Mouse (Mus musculus): ENCODE results near the gene Nlk.
A peak's percentile ranks its signal among the peaks of the same experiment; 100 is the strongest.
"Not testable (repeated sequence)": the region's sequence is repeated elsewhere in the genome, so short reads cannot be mapped to it uniquely, and the experiment has no call there.

The Nlk gene

DNA sequence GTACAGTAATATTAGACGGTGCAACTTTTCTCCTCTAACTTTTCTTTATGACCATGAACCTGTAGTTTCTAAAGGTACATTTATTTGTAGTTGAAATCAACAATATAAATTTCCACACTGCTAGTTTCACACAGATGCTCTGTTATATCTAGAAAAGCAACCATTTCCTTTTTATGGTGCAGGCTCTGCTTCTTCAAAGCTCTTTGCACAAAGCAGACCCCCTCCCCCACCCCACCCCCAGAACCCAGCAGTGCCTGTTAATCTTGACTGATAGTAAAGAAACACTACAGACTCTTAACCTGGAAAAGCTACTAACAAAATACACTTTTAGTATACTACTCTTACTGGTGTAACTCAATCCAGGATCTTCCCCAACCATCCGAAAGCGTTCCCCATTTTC is 6.6 kb downstream of the Nlk start:
- DNase-seq (ENCODE audit: inconsistent ontology term) = no peak

DNA sequence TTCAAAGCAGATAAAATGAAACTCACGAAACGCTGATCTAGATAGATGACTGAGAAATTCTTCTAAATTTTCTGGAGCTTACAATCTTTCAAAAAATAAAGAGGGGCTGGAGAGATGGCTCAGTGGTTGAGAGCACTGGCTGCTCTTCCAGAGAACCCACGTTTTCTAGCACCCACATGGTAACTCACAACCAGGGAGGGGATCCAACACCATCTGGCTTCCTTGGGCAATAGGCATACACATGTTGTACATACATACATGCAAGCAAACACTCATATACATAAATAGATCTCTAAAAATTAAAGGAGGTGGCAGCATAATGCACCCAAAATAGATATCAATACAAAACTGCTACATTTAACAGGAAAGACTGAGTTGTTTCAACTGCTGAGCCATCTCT is 16.1 kb downstream of the Nlk start:
- no peak for DNase-seq (ENCODE audit: inconsistent ontology term)

DNA sequence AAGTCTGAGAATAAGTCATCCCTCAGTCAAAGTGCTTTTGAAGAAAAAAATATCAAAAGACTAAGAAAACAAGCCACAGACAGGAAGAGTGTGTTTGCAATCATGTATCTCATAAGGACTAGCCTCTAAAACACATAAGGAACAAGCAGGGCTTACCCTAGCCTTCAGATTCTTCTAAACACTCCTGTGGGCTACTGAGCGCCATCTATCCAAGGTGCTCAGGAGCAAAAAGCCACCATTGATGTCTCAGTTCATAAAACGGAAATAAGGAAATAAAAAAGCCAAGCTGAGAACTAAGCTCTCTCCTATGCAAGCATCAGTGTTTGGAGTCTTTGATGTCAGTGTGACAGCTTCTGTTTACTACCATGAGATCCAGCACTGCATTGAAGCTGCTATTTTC is 18.4 kb downstream of the Nlk start:
- DNase-seq (ENCODE audit: inconsistent ontology term) = no peak

DNA sequence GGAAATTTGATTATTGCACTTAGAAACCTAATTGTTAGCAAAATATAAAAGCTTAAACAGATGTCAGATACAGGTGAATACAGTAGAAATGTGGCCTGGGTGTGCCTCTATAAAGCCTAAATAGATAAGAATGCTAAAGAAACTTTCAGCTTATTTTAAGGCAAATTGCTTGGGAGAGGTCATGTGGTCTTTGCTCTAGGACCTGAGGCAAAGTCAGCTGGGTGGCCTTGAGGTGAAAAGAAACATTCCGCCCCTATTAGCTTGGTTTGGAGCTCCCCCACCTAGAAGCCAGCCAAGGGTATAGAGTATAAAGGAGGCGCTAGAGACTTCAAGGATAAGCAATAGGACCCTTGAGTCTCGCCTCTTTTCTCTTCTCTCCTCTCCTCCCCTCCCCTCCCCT is 28.5 kb downstream of the Nlk start:
- DNase-seq (ENCODE audit: inconsistent ontology term) = no peak

DNA sequence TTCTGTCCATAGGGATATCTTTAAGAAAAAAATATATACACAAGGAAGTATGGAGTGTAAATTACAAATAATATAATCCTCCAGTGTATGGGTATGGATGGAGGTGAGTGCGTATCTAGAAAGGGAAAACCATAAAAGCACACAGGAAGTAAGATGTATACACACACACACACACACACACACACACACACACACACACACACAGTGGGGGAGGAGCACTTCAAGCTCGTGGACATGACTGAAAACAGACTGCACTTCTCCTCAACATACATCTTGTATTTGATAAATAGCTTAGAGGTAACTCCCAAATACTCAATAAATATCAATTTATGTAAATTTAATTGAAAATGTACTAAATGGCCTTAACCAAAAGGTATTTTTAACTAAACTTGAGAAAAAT is 32.3 kb downstream of the Nlk start:
- DNase-seq (ENCODE audit: inconsistent ontology term) = no peak

DNA sequence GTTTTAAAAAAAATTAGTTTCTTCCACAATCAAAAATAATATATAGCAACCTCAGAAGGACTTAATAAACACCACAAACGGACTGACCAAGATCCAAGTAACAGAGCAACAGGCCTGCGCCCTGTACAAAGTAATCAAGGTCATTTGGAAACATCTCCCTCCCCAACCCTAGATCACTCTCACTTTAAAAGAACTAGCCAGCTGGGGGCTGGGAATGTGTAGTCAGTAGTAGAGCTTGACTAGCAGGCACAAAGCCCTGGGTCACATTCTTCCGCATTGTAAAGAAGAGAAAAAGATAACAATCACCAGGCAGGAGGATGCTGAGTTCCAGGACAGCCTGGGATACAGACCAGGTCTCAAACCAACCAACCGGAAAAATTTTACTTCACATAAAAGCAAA is 33.3 kb downstream of the Nlk start:
- DNase-seq (ENCODE audit: inconsistent ontology term) = peak; percentile 17

- no peak for DNase-seq (ENCODE audit: inconsistent ontology term)
Measured at GRCm38 (mm10) chr11:78649143-78649542, 48.0 kb downstream of the Nlk start.

DNA sequence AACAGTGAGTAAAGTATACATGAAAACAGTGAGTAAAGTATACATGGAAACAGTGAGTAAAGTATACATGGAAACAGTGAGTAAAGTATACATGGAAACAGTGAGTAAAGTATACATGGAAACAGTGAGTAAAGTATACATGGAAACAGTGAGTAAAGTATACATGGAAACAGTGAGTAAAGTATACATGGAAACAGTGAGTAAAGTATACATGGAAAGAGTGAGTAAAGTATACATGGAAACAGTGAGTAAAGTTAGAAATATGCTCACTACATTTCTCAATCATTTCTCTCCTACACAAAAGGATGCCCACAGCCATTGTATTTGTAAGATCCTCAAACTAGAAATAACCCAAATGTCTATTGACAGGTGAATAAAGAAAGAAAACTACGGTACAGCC is 48.8 kb downstream of the Nlk start:
- DNase-seq (ENCODE audit: inconsistent ontology term) = not testable (repeated sequence)

DNA sequence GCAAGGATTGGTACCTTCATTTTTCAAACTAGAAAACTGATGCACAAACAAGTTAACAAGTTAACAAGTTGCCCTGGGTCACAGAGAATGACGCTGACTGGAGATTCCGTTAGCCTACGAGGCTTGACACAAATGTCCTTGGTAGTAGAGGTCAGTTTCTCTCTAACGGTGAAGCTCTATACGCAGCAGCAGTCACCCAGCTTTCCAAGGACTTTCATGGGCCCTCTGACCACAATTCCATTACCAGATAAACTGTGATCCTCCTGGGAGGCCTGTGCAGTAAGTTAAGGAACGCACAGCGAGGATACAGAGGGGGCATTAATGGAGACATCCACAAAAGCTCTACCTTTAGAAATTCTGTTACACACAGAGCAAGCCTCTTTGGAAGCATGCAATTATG is 53.4 kb downstream of the Nlk start:
- no peak for DNase-seq (ENCODE audit: inconsistent ontology term)

GRCm38 (mm10) chr11:78642151-78642550 is 55.0 kb downstream of the Nlk start:
- no peak for DNase-seq (ENCODE audit: inconsistent ontology term)

DNA sequence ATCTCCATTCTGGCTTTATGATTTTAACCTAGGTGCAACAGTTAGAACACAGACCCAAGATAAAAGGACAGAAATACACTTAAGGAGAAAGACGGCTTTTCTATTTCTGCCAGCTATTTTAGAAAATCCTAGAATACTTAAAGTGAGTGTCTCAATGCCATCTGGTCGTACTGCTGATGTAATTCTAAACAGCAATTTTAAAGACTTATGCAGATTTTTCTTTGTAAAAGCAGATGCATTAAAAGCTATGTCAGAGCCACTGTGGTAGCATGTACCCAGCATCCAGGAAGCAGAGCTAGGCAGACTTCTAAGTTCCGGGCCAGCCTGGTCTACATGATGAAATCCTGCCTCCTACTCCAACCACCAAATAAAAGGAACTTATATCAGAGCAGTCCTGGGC is 56.1 kb downstream of the Nlk start:
- no peak for DNase-seq (ENCODE audit: inconsistent ontology term)

DNA sequence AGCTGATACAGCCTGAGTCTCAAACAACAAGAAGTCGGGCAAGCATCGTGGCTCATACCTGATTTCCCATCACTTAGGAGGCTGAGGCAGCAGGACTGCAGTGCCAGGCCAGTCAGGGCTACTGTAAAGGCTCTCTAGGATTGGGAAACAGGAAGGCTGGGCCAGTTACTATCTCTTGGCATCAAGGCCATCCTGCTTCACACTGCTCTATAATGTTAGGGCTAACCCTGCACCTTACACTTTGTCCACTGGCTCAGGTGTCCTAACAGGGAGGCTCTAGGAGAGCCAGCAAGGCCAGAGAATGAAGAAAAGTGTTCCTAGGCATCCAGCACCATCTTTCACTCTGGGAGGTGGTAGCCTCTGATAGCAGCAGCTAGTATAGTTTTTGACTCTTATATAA is 64.4 kb downstream of the Nlk start:
- no peak for DNase-seq (ENCODE audit: inconsistent ontology term)

- DNase-seq (ENCODE audit: inconsistent ontology term) = peak; percentile 58
Measured at GRCm38 (mm10) chr11:78628871-78629270, 68.3 kb downstream of the Nlk start.

DNA sequence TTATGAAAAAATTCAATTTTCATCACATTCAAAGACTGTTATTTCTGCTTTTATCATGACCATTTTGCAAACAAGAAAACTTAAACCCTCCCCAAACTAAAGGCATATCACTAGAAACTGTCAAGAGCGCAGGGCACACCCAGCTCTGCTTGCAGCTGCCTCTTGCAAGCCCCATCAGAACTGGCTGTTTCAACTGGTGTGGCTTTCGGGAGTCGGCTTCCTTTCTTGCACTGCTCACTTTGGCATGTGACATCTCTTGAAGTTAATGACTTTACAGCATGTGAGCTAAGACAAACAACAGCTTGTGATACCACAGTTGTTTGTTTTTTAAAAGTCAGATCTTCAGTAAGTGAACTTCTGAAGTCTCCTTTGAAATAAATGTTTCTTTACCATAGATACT is 72.8 kb downstream of the Nlk start:
- no peak for DNase-seq (ENCODE audit: inconsistent ontology term)

GRCm38 (mm10) chr11:78621926-78622325 is 75.2 kb downstream of the Nlk start:
- no peak for DNase-seq (ENCODE audit: inconsistent ontology term)

DNA sequence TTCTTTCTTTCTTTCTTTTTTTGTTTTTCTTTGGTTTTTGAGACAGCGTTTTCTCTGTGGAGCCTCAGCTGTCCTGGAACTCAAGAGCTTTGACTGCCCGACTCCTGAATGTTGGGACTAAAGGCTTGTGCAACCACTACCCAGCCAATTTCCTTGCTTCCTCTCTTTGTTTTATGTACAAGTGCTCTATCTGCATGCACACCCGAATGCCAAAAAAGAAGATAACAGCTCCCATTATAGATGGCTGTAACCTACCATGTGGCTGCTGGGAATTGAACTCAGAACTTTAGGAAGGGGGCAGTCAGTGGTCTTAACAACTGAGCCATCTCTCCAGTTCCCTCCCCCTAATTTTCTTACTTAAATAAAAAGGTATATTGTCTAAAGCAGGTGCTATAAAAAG is 77.0 kb downstream of the Nlk start:
- no peak for DNase-seq (ENCODE audit: inconsistent ontology term)

DNA sequence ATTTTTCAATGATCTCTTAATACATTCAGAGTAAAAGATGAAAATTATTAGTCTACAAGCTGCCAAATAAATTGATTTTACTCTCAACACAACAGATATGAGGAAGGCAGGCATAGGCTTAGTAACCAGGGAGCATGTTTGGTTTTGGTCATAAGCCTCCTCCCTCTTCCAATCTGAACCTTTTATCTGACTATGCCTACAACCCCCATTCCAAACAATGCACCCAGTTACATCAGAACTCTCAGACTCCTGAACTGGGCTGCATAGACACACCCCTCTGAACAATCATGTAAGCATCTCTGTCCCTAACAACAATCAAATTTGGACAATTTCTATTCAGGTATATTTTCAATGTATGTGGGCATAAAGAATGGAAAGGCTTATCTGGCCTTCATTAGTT is 85.9 kb downstream of the Nlk start:
- no peak for DNase-seq (ENCODE audit: inconsistent ontology term)

GRCm38 (mm10) chr11:78609657-78610056 is 87.5 kb downstream of the Nlk start:
- DNase-seq (ENCODE audit: inconsistent ontology term) = no peak

- DNase-seq (ENCODE audit: inconsistent ontology term) = no peak
Measured at GRCm38 (mm10) chr11:78604826-78605225, 92.3 kb downstream of the Nlk start.

GRCm38 (mm10) chr11:78602781-78603180 is 94.4 kb downstream of the Nlk start:
- DNase-seq (ENCODE audit: inconsistent ontology term) = no peak

GRCm38 (mm10) chr11:78600926-78601590 is 96.1 kb downstream of the Nlk start:
- DNase-seq (ENCODE audit: inconsistent ontology term) = no peak

DNA sequence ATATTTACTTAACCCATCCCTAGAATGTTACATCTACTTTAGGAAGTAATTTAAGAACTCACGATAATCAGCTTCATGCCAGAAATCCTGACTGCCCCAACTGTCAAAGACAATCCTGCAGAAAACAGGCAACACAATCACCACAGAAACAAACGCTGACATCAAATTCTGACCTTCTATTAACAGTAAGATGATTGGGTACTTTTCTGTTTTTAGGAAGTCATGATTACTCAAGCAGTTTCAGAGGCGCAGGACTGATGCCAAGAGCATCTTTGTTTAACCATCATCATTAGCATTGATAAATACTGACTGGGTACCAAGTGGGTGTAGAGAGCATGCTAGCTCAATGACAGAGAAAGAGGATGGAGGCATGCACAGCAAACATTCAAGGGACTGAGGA is 96.7 kb downstream of the Nlk start:
- peak; percentile 21 for DNase-seq (ENCODE audit: inconsistent ontology term)

GRCm38 (mm10) chr11:78600051-78600450 is 97.1 kb downstream of the Nlk start:
- DNase-seq (ENCODE audit: inconsistent ontology term) = no peak

GRCm38 (mm10) chr11:78598763-78599415 is 98.3 kb downstream of the Nlk start:
- DNase-seq (ENCODE audit: inconsistent ontology term) = no peak

Data from Muller cell, postnatal 12 days (primary cell).